Mouse (Mus musculus): ENCODE measurements around the gene Mrps12.

Mrps12 gene

DNA sequence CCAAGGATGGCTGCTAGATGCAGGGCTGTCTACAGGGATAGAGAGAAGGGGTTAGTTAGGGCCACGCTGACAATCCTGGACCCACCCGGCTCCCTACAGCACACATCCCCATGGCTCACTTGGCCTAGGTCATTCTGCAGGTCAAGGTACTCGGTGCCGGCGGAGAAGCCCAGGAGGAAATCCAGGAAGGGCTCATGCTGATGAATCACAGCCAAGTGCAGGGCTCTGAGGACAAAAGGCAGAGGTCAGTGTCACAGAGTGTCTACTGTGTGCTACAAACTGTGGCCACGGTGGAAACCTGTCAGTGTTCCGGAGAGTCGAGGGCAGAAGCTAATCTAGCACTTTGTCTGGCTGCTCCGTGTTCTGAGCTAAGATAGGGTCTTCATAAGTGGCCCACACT, 20.3 kb upstream of the Mrps12 start:
- DNase-seq (ENCODE audit: extremely low spot score) = no peak

GRCm38 (mm10) chr7:28758623-28759022, 17.0 kb upstream of the Mrps12 start:
- DNase-seq (ENCODE audit: extremely low spot score) = no peak

DNA sequence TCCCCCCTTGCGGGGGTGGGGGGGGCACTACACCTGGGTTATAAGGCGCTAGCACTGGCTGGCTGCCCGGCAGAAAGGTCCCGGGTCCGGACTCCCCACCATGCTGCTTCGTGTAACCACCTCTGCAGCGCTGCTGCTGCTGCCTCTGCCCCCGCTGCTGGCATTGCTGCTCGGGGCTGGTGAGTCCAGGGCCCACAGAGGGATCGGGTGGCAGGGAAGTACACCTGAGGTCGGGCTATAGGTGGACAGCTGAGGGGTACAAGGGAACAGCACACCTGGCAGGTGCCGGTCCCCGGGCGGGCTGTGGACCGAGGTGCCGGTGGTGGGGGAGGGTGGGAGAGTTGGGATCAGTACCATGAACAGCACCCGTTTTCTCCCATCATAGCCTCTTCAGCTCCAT, 14.5 kb upstream of the Mrps12 start, which contains the start of gene Ccer2:
Ccer2 (plus strand) TSS at position 96 of the 400 bp plus-strand sequence.
- DNase-seq (ENCODE audit: extremely low spot score) = no peak

DNA sequence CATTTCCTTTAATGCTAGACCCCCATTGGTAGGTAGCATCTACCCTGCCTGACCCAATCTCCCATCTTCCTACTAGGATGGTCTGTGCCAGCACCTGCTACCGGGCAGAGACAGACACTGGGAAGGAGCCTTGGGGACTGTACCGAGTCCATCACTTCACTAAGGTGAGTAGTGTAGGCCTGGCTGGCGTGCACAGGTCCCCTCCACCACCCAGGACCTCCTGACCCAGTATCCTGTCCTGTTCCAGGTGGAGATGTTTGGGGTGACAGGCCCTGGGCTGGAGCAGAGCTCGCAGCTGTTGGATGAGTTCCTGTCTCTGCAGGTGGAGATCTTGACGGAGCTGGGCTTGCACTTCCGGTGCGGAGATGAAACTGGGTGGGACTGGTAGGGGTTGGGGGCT, 8.3 kb upstream of the Mrps12 start:
- DNase-seq (ENCODE audit: extremely low spot score) = no peak

GRCm38 (mm10) chr7:28741368-28741708, 282 bp downstream of the Mrps12 start:
- no peak for DNase-seq (ENCODE audit: extremely low spot score)

DNA sequence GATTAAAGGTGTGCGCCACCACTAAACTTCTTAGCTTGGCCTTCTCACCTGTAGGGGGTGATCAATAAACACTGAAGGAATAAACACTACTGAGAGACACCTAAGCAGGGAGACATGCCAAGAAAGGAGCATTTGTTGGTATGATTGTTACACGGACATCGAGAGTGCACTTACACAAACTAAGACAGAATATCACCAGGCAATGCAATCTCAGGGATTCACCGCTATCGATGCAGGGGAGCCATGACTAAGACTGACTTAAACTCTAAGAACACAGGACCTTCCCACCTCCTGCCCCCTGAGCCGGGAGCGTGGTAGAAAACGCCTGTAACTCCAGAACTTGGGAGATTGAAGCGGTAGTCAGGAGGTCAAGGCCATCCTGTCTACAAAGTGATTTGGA, 671 bp downstream of the Mrps12 start:
- DNase-seq (ENCODE audit: extremely low spot score) = no peak

- DNase-seq (ENCODE audit: extremely low spot score) = no peak
These were observed 1.8 kb downstream of the Mrps12 start for GRCm38 (mm10) chr7:28739829-28740228.

DNA sequence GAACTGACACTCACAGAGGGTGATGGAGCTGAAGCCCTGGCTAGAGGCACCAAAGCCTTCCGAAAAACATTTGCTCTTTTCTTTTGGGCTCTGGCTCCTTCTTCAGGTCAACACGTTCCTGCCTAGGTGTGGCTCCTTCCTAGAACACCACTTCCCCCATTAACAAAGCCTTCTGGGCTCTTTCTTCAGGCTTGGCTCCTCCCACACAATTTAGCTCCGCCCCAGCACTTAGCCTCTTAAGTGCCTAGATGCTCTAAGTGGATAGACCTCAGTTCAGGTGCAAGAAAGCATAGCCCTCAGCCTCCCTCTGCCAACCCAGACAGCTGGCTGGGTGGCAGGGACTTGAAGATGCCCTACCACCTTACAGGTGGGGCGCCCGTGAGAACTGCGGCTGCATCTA, 5.9 kb downstream of the Mrps12 start:
- no peak for DNase-seq (ENCODE audit: extremely low spot score)

GRCm38 (mm10) chr7:28733211-28733610, 8.4 kb downstream of the Mrps12 start:
- DNase-seq (ENCODE audit: extremely low spot score) = no peak

- DNase-seq (ENCODE audit: extremely low spot score) = peak; percentile 91
These were observed 9.1 kb downstream of the Mrps12 start for GRCm38 (mm10) chr7:28732341-28733142.

DNA sequence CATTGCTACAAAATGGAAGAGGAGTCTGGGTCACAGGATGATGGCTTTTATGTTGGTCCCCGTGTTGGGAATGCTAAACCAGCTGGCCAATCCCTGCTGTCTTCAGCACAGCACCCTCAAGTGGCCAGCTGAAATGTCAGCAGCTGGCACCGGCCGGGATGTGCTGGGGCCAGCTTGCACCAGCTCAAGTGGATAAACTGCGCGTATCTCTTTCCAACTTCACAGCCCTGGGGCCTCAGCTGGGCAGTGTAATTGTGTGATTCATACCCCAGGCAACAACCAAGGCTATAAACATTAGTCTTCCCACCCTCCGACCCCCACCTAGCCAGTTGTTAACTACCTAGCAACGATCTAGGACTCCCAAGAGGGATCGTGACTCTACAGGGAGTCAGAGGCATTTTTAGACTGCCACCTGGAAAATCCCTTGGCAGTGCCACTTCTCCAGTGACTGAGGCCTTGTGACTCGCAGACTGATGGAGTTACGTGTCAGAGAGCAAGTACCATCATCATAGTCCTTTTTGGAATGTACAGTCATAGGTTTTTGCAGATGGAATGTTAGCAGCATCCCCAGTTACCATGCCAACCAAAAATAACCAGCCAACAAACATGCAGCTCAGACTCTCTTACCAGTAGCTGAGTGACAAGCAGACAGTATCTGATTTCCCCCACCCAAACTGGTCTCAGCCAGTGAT, 13.8 kb downstream of the Mrps12 start:
- DNase-seq (ENCODE audit: extremely low spot score) = no peak

DNA sequence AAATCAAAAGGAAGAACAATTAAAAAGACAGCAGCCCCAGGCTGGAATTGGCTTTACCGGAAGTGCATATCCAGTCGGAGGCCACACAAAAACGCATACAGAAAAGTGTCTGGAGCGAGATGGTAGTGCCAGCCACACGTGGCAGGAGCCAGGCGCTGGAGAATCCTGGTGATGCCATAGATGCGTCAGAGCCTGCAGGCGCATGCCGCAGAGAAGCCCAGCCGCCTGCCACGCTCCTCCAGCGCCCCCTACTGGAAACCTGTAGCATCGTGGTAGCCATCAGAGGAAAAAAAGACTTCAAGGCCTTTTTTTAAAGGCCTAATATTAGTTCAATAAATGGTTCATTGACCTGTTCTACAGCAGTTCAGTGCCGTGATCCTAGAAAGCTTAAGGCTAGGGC, 15.0 kb downstream of the Mrps12 start:
- peak; percentile 83 for DNase-seq (ENCODE audit: extremely low spot score)

GRCm38 (mm10) chr7:28724613-28725012, 17.0 kb downstream of the Mrps12 start:
- DNase-seq (ENCODE audit: extremely low spot score) = no peak

DNA sequence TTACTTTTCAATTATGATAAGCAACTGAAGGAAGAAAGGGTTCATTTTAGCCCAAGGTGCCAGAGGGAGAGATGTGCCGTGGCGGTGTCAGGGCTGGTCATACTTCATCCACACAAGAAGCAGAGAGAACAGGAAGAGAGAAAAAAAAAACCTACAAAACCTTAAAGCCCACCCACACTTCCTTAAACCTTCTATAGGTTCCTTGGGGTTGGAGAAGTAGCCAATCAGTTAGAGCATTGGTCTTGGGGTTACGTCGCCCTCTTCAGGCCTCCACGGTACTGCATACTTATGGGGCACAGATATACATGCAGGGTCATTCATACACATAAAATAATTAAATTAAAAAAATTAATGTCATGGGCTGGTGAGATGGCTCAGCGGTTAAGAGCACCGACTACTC, 19.5 kb downstream of the Mrps12 start:
- no peak for DNase-seq (ENCODE audit: extremely low spot score)

GRCm38 (mm10) chr7:28720753-28721537, 20.7 kb downstream of the Mrps12 start:
- no peak for DNase-seq (ENCODE audit: extremely low spot score)

- DNase-seq (ENCODE audit: extremely low spot score) = no peak
These were observed 22.0 kb downstream of the Mrps12 start for GRCm38 (mm10) chr7:28719650-28720049.

DNA sequence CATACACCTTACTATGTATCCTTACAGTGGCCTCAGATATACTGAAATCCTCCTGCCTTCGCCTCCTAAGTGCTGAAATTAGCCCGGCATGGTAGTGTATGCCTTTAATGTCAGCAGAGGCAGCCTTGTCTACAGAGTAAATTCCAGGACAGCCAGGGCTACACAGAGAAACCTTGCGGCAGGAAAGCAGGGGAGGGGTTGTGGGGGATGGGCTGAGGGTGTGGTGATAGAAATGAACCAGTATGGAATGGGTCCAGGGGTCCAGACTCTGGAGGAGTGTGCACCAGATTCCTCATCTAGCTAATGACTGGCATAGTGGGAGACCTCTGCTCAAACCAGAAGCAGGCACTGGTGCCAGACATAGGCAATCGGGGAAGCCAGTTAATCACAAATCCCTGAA, 22.5 kb downstream of the Mrps12 start:
- DNase-seq (ENCODE audit: extremely low spot score) = no peak

GRCm38 (mm10) chr7:28717726-28718125, 23.9 kb downstream of the Mrps12 start:
- DNase-seq (ENCODE audit: extremely low spot score) = no peak

GRCm38 (mm10) chr7:28716590-28717281, 24.9 kb downstream of the Mrps12 start, which contains the start of gene Fbxo17:
Gene Fbxo17 (plus strand): TSS chr7:28716804.
- DNase-seq (ENCODE audit: extremely low spot score) = peak; percentile 80

GRCm38 (mm10) chr7:28715598-28715997, 26.0 kb downstream of the Mrps12 start:
- DNase-seq (ENCODE audit: extremely low spot score) = no peak

DNA sequence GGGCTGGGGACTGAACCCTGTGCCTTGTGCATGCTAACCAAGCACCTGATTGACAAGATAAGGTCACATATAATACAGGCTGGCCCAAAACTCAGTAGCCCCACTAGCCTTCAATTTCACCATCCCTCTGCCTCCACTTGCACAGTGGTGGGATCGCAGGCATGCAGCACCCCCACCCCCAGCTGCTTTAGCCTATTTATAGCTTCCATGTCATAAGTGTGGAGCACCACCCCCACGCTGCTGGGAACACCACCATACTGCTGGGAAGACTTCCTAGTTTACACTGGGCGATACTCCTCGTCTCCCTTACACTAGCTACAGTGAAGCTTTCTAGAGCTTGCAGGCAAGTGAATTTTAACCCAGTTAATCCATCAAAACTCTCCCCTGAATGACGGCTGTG, 27.0 kb downstream of the Mrps12 start:
- no peak for DNase-seq (ENCODE audit: extremely low spot score)

- DNase-seq (ENCODE audit: extremely low spot score) = no peak
These were observed 30.7 kb downstream of the Mrps12 start for GRCm38 (mm10) chr7:28710962-28711361.
